Mouse (Mus musculus): ENCODE measurements around the gene Ikzf1. TPM values are rescaled to one million over a fixed set of nuclear protein-coding genes. Genes with fewer than 3 reads are reported as not detected.

The Ikzf1 gene
- polyA plus RNA-seq, 1 experiment from 2014 or later, result 1.9 TPM

DNA sequence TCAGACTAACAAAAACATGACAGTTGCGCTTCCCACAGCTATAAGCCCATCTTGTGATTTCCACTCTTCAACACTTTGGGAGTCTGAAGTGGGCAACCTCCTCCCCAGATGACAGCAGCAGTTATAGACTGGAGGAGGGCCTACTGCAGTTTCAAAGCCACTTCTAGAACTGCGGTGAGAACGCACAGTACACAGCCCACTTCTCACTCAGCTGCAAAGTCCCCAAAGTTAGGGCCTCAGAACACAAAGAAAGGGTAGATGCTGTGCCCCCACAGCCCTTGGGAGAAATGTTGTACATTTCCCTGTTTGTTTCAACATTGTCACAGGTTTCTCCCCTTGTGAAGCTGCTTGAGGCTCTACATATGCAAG, 16.9 kb upstream of the Ikzf1 start:
- 91% methylated on average over 3 of the region's 3 CpGs for WGBS
- Histone ChIP-seq H3K27ac (replicated peaks; ENCODE audit: low read depth, low read length) (no peak overlapping the region), H3K9ac (ENCODE audit: low read length) (no peak overlapping the region), H3K4me2 (ENCODE audit: low read depth, severe bottlenecking) (no peak overlapping the region), H3K4me3 (ENCODE audit: low read depth, low read length) (no peak overlapping the region), H3K9me3 (ENCODE audit: control insufficient read depth, low read length) (no peaks in the 10 kb centered on the region), H3K36me3 (ENCODE audit: control insufficient read depth, insufficient read depth, low read length) (no peaks in the 10 kb centered on the region), H3K27me3 (ENCODE audit: control insufficient read depth, insufficient read depth, low read length) (no peaks in the 10 kb centered on the region), H3K4me1 (ENCODE audit: control insufficient read depth, insufficient read depth, low read length) (no peaks in the 10 kb centered on the region)
- DNase-seq (ENCODE audit: low spot score) (no peak), ATAC-seq (ENCODE audit: insufficient number of reproducible peaks, low FRiP score, low TSS enrichment, low read depth) (no peak)

DNA sequence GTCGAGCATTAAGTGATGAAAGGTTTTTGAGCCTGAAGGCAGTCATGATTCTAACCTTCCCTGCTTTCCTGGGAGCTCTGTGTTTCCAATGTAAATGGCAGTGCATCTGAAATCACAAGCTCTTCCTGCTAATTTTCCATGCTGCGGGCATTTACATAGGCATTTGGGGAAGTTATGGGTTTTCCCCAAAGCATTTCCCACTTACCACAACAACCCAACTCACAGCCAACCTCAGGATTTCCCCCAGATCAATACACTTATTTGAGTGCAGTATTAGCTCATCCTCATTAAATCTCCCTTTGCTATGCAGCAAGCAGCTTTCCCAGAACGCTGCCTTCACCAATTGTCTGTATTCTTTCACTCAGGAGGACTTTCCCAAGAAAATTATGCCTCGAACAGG, 11.8 kb upstream of the Ikzf1 start:
- 77% methylated on average over 4 of the region's 4 CpGs for WGBS
- H3K9ac ChIP-seq (ENCODE audit: low read length), result no peak overlapping the region
- H3K4me1 ChIP-seq (ENCODE audit: control insufficient read depth, insufficient read depth, low read length), result no peaks in the 10 kb centered on the region
- no peaks in the 10 kb centered on the region for H3K27me3 ChIP-seq (ENCODE audit: control insufficient read depth, insufficient read depth, low read length)
- no peaks in the 10 kb centered on the region for H3K36me3 ChIP-seq (ENCODE audit: control insufficient read depth, insufficient read depth, low read length)
- DNase-seq (ENCODE audit: low spot score), result no peak
- H3K4me2 ChIP-seq (ENCODE audit: low read depth, severe bottlenecking), result no peak overlapping the region
- H3K4me3 ChIP-seq (ENCODE audit: low read depth, low read length), result no peak overlapping the region
- H3K27ac ChIP-seq (replicated peaks; ENCODE audit: low read depth, low read length), result no peak overlapping the region
- ATAC-seq (ENCODE audit: insufficient number of reproducible peaks, low FRiP score, low TSS enrichment, low read depth), result no peak
- H3K9me3 ChIP-seq (ENCODE audit: control insufficient read depth, low read length), result no peaks in the 10 kb centered on the region

GRCm38 (mm10) chr11:11675063-11675462, 9.7 kb upstream of the Ikzf1 start:
- H3K9me3 ChIP-seq (ENCODE audit: control insufficient read depth, low read length), result no peaks in the 10 kb centered on the region
- no peak overlapping the region for H3K9ac ChIP-seq (ENCODE audit: low read length)
- no peak for DNase-seq (ENCODE audit: low spot score)
- H3K4me3 ChIP-seq (ENCODE audit: low read depth, low read length), result no peak overlapping the region
- no peaks in the 10 kb centered on the region for H3K4me1 ChIP-seq (ENCODE audit: control insufficient read depth, insufficient read depth, low read length)
- no peaks in the 10 kb centered on the region for H3K27me3 ChIP-seq (ENCODE audit: control insufficient read depth, insufficient read depth, low read length)
- no peak overlapping the region for H3K27ac ChIP-seq (replicated peaks; ENCODE audit: low read depth, low read length)
- no peak overlapping the region for H3K4me2 ChIP-seq (ENCODE audit: low read depth, severe bottlenecking)
- no peaks in the 10 kb centered on the region for H3K36me3 ChIP-seq (ENCODE audit: control insufficient read depth, insufficient read depth, low read length)
- no peak for ATAC-seq (ENCODE audit: insufficient number of reproducible peaks, low FRiP score, low TSS enrichment, low read depth)

- WGBS, result 88% methylated on average over 9 of the region's 9 CpGs
- Histone ChIP-seq H3K36me3 (ENCODE audit: control insufficient read depth, insufficient read depth, low read length) (no peaks in the 10 kb centered on the region), H3K9ac (ENCODE audit: low read length) (no peak overlapping the region), H3K4me2 (ENCODE audit: low read depth, severe bottlenecking) (no peak overlapping the region), H3K9me3 (ENCODE audit: control insufficient read depth, low read length) (no peaks in the 10 kb centered on the region), H3K27ac (replicated peaks; ENCODE audit: low read depth, low read length) (no peak overlapping the region), H3K4me1 (ENCODE audit: control insufficient read depth, insufficient read depth, low read length) (no peaks in the 10 kb centered on the region), H3K4me3 (ENCODE audit: low read depth, low read length) (no peak overlapping the region), H3K27me3 (ENCODE audit: control insufficient read depth, insufficient read depth, low read length) (no peaks in the 10 kb centered on the region)
- ATAC-seq (ENCODE audit: insufficient number of reproducible peaks, low FRiP score, low TSS enrichment, low read depth) (no peak), DNase-seq (ENCODE audit: low spot score) (no peak)
Observed at GRCm38 (mm10) chr11:11676068-11676741, 8.6 kb upstream of the Ikzf1 start.

DNA sequence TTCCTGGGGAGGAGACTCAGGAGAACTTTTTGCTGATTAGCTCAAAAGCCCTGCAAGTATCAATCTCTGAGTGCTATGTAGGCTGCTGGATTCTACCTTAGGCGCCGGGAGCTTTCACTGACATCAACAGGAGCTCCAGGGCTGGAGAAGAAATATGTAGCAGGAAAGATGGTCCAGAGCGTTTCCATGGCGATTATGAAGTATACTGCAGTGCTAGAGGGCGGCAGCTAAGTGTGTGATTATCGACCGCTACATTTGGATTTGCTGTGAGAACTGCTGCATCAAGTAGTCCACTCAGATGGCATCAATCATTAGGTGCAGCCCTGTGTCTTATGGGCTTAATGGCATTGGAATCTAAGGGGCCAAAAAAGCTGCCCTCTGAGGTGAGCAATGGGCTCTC, 7.6 kb upstream of the Ikzf1 start:
- 89% methylated on average over 7 of the region's 7 CpGs for WGBS
- no peak for DNase-seq (ENCODE audit: low spot score)

DNA sequence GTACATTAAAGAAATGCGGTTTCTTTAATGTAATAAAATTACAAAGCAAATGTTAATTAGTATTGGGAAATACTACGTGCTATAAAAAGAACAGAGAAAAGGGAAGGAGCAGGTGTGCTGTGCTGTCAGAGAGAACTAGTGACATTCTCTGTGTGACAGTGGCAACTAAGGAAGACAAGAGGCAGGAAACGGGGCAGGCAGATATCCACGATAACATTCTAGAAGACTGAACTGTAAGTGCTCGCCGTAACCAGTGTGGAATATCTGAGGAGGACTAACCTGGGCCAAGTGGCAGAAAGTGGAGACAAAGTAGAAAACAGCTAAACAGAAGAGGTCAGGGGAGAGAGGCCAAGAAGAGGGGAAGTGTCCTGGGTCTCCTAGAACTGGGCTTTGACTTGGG, 5.8 kb upstream of the Ikzf1 start:
- no peak for ATAC-seq (ENCODE audit: insufficient number of reproducible peaks, low FRiP score, low TSS enrichment, low read depth)
- no peaks in the 10 kb centered on the region for H3K36me3 ChIP-seq (ENCODE audit: control insufficient read depth, insufficient read depth, low read length)
- peaks cover 11% of the 10 kb centered on the region for H3K27me3 ChIP-seq (ENCODE audit: control insufficient read depth, insufficient read depth, low read length)
- H3K4me2 ChIP-seq (ENCODE audit: low read depth, severe bottlenecking), result no peak overlapping the region
- no peak overlapping the region for H3K27ac ChIP-seq (replicated peaks; ENCODE audit: low read depth, low read length)
- 75% methylated on average over 6 of the region's 6 CpGs for WGBS
- DNase-seq (ENCODE audit: low spot score), result no peak
- no peaks in the 10 kb centered on the region for H3K4me1 ChIP-seq (ENCODE audit: control insufficient read depth, insufficient read depth, low read length)
- no peak overlapping the region for H3K9ac ChIP-seq (ENCODE audit: low read length)
- H3K9me3 ChIP-seq (ENCODE audit: control insufficient read depth, low read length), result no peaks in the 10 kb centered on the region
- no peak overlapping the region for H3K4me3 ChIP-seq (ENCODE audit: low read depth, low read length)

More for the DNA sequence above, 7.6 kb upstream of the Ikzf1 start:
- no peak overlapping the region for H3K4me3 ChIP-seq (ENCODE audit: low read depth, low read length)
- H3K4me1 ChIP-seq (ENCODE audit: control insufficient read depth, insufficient read depth, low read length), result no peaks in the 10 kb centered on the region
- no peak overlapping the region for H3K9ac ChIP-seq (ENCODE audit: low read length)
- no peak overlapping the region for H3K27ac ChIP-seq (replicated peaks; ENCODE audit: low read depth, low read length)
- H3K4me2 ChIP-seq (ENCODE audit: low read depth, severe bottlenecking), result no peak overlapping the region
- no peaks in the 10 kb centered on the region for H3K27me3 ChIP-seq (ENCODE audit: control insufficient read depth, insufficient read depth, low read length)
- no peaks in the 10 kb centered on the region for H3K9me3 ChIP-seq (ENCODE audit: control insufficient read depth, low read length)
- no peak for ATAC-seq (ENCODE audit: insufficient number of reproducible peaks, low FRiP score, low TSS enrichment, low read depth)
- no peaks in the 10 kb centered on the region for H3K36me3 ChIP-seq (ENCODE audit: control insufficient read depth, insufficient read depth, low read length)

DNA sequence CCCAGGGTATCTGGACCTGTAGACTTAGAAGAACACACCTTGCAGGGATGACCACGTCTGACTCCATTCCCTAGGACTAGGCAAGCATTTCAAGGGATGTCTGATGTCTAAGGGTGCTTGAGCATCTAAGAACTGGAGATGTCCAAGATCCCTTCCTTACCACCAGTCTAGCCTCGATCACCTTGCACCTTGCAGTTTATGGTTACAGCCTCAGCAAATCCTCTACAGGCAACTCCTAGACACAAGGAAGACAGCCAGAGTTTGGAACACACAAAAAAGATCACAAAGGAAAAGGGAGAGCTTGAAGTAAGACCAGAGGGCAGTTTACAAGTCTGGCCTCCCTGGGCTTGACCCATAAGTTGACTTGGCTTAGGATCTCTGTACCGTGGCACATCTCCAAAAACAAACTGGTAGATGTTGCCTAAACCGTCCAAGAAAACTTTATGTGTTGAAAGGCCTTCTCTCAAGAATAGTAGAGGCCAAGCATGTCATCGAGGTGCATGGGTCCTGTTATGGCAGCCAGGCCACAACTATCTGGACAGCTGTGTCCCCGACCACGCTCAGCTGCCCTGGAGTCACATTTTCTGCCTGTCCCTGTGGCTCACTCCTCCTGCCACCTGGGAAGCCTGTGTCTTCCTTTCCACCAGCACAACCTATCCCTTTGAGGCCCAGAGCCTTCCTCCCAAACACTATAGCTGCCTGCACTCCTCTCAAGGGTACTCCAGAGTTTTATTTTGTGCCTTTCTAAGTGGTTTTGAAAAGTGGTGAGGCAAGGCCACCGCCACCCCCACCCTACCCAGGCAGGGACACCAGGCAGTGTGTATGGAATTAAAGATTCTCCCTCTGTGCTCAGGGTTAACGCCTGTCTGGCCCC, 510 bp upstream of the Ikzf1 start:
- H3K9ac ChIP-seq (ENCODE audit: low read length), result no peak overlapping the region
- no peaks in the 10 kb centered on the region for H3K9me3 ChIP-seq (ENCODE audit: control insufficient read depth, low read length)
- no peak overlapping the region for H3K27ac ChIP-seq (replicated peaks; ENCODE audit: low read depth, low read length)
- peaks cover 46% of the 10 kb centered on the region for H3K27me3 ChIP-seq (ENCODE audit: control insufficient read depth, insufficient read depth, low read length)
- no peaks in the 10 kb centered on the region for H3K4me1 ChIP-seq (ENCODE audit: control insufficient read depth, insufficient read depth, low read length)
- H3K4me3 ChIP-seq (ENCODE audit: low read depth, low read length), result no peak overlapping the region
- H3K4me2 ChIP-seq (ENCODE audit: low read depth, severe bottlenecking), result 0 out of 2 replicates have a peak overlapping the region, but pooled peaks have one; percentile 93
- no peaks in the 10 kb centered on the region for H3K36me3 ChIP-seq (ENCODE audit: control insufficient read depth, insufficient read depth, low read length)
- DNase-seq (ENCODE audit: low spot score) (no peak), ATAC-seq (ENCODE audit: insufficient number of reproducible peaks, low FRiP score, low TSS enrichment, low read depth) (0 out of 2 replicates have a peak, but pooled peaks have one; percentile 24)
- 62% methylated on average over 9 of the region's 9 CpGs for WGBS

DNA sequence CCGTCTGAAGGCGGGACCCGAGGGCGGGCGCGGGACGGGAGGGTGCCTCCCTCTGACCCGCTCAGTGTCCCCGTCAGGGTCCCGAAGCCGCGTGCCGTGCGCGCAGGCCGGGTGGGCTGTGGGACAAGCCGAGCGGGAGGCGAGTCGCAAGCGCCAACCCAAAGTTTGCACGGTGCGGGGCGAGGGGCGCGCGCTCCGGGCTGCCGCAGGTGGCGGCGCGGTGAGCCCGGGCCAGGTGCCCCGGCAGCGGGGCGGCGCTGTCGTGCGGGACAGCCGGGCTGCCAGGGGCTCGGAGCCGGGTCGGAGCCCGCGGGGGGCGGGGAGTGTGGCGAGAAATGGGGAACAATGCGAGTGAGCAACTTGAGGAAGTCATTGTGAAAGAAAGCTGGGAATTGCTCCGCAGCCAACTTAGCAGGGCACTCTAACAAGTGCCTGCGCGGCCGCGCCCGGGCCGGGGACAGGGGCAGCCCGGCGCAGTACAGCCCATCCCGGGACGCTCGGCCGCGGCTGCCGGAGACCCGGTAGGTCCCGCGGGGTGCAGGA, 1.1 kb downstream of the Ikzf1 start:
- ATAC-seq (ENCODE audit: insufficient number of reproducible peaks, low FRiP score, low TSS enrichment, low read depth) (peak; percentile 71), DNase-seq (ENCODE audit: low spot score) (peak; percentile 61)
- under 1% methylated on average over 58 of the region's 66 CpGs for whole genome bisulfite sequencing
- H3K4me3 ChIP-seq (ENCODE audit: low read depth, low read length), result peak overlapping the region; percentile 59
- peak overlapping the region; percentile 93 for H3K4me2 ChIP-seq (ENCODE audit: low read depth, severe bottlenecking)
- H3K36me3 ChIP-seq (ENCODE audit: control insufficient read depth, insufficient read depth, low read length), result no peaks in the 10 kb centered on the region
- peak overlapping the region; percentile 57 for H3K9ac ChIP-seq (ENCODE audit: low read length)
- H3K27me3 ChIP-seq (ENCODE audit: control insufficient read depth, insufficient read depth, low read length), result peaks cover 46% of the 10 kb centered on the region
- H3K9me3 ChIP-seq (ENCODE audit: control insufficient read depth, low read length), result no peaks in the 10 kb centered on the region
- no peaks in the 10 kb centered on the region for H3K4me1 ChIP-seq (ENCODE audit: control insufficient read depth, insufficient read depth, low read length)
- H3K27ac ChIP-seq (replicated peaks; ENCODE audit: low read depth, low read length), result no peak overlapping the region
